Mouse (Mus musculus): ENCODE results near the gene Bscl2.

DNA sequence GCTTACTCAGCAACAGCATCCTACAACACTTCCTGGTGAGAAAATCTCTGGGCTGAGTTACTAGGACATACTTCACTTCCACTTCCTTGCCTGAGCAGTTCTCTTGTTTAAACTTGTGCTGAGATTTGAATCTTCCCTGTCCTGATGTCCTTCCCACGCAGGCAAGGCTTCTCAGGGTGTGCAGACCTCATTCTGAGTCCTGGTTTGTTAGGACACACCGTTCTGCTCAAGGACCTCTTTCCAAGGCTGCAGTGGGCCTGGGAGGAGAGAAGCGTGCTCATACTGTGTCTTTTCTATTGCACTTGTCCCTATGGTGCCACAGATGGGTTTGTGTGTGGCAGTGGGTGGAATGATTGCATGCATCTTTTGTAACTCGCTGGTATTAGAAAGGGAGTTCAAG lies 4.3 kb upstream of the Bscl2 start:
- TF ChIP-seq CTCF (IDR thresholded peaks at IDR 0.05; ENCODE audit: borderline replicate concordance, extremely low read depth, insufficient read depth, insufficient read length): no peak
- TF ChIP-seq POLR2A (IDR thresholded peaks at IDR 0.05; ENCODE audit: borderline replicate concordance, extremely low read depth, insufficient read depth, insufficient read length, poor library complexity, severe bottlenecking): no peak

Measured in brain, embryonic 14.5 days (tissue).